Mouse (Mus musculus) layer of hippocampus, postnatal 10 days (tissue): ENCODE measurements around the gene Tubd1. TPM values are rescaled to one million over a fixed set of nuclear protein-coding genes. Genes with fewer than 3 reads are reported as not detected.

Experiments
- DNase-seq, 2 experiments: peaks; one replicate each; pipeline ENCODE4 v3.0.0; 2021; ENCODE audit warnings: low spot score in 2 of 2
- microRNA-seq, 2 experiments: library from miRNA; unstranded; fragments of <30 nt; microRNA quantifications; one replicate each; pipeline ENCODE4 v1.2.0; 2021
- total RNA-seq, 2 experiments: library from RNA; stranded (reverse); gene quantifications; 2 replicates each; pipeline ENCODE4 v1.2.3; 2021

Tubd1 gene
- total RNA-seq, 2 experiments from 2014 or later, result 6.4 to 7.2 TPM

DNA sequence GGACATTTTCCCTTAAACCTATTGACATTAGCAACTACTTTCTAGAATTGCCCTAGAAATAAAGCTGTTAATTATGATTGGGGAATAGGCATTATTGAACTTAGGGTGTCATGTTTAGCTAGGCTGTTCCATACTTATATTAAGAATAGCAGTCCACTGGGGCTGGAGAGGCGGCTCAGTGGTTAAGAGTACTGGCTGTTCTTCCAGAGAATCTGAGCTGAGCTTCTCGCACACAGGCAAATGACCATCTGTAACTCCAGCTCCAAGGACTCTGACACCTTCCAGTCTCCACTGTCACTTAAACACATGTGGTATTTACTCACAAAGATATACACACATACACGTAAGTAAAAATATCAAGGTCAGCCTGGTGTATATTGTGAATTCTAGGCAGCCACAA, 52.2 kb downstream of the Tubd1 start:
- DNase-seq, result no peak

DNA sequence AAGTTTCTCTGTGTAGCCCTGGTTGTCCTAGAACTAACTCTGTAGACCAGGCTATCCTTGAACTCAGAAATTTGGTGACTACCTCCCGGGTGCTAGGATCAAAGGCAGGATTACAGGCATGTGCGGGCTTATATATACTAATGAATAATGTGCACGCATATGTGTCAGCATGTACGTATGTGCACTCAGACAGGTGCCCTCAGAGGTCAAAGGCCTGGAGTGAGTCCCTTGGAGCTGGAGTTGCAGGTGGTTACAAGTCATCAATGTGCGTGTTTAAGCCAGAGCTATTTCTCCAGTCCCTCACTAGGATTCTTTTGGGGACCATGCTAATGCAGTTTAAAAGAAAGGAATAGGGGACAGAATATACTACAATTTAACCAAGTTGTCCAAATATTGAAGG, 53.4 kb downstream of the Tubd1 start:
- no peak for DNase-seq

DNA sequence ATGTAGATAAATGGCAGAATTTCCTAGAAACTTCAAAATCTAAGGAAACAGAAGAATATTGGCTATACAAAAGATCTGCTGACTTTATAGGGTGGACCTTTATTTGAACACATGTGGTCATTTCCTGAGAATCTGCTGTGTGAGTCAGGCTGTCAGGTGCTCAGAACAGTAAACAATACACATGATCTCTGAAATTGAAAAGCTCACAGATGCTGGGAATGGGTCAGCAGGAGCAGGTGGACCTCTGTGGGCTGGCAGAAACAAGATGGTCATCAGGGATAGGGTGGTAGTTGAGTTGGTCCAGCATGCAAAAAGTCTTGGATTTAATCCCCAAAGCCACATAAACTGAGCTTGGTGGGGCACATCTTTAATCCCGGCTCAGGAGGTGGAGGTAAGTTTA, 53.8 kb downstream of the Tubd1 start:
- DNase-seq, result no peak

DNA sequence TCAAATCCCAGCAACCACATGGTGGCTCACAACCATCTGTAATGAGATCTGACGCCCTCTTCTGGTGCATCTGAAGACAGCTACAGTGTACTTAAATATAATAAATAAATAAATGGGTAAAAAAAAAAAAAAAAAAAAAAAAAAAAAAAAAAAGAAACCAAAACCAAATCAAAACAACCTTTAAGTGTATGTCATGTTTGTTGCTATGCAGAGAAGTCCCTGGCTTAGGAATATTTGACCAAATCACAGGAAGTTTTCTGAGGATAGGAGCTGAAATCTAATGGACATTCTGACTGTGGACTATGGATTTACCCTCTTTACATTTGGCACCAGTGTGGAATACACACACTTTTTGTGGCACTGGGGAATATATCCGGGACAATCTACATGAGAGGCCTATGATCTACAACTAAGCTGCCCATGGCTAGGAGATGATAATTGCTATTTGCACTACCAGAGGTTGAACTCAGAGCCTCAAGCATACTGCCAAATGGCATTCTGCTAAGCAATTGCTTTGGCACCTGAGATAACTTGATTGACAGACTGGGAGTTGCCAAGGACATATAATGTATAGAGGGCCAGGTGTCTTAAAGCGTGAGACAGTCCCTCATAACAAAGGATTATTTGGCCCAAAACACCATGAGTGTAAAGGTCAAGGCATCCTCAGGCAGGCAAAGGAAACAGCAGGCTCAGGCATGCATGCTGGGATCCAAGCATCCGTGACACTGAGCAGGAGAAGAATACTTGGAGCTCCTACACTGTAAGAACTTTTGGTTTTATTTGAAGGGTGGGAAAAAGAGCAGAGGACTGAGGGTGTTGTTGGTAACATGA, 54.8 kb downstream of the Tubd1 start:
- no peak for DNase-seq

DNA sequence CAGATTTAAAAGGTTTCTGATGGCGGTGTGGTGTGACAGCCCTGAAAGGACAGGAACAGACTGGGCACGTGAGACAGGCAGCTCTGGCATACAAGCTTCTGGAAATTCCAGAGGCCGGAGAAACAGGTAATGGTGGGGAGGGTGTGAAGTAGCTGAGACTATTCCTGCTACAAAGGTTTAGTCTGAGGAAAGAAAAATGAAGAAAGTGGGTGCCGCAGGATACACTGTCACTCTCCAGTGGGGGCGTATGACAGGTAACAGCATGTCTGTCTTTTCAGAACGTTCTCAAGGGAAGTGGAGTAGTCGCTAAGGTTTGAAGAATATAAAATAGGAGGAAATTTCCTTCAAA, 55.4 kb downstream of the Tubd1 start:
- no peak for DNase-seq

DNA sequence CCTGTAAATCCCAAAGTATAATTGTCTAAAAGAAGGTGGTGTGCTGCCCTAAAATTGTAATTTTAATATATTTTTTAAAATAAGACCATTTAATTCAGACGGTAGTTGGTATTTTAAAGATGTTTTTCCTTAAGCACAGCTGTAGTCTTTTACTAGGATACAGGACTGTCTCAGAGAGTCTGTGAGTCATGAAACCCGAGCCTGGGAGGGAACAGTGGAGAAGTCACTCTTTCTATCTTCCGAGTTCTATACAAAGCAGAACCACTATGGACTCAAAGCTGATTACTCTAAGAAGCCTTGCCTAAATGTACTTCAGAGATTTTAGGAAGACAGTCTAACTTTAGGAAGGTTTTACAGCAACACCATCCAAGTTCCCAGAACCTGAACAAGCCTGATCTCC, 57.3 kb downstream of the Tubd1 start:
- DNase-seq, result no peak

DNA sequence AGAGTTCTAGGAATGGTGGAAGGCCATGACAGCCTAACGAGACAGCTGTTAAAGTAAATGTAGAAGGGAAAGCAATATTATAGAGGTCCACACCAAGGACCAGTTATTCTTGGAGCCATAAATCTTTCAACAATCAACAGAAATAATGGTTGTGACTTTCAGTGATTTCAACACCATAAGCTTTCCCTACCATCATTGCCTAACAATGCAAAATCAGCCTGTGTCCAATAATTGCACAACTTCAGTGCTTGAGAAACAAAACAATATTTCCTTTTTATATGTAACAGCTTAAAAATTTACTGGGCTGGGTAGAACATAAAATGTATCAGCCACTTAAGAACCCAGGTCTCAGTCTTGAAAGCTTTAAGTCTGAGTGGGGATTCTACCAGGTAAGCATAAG, 58.9 kb downstream of the Tubd1 start:
- no peak for DNase-seq

DNA sequence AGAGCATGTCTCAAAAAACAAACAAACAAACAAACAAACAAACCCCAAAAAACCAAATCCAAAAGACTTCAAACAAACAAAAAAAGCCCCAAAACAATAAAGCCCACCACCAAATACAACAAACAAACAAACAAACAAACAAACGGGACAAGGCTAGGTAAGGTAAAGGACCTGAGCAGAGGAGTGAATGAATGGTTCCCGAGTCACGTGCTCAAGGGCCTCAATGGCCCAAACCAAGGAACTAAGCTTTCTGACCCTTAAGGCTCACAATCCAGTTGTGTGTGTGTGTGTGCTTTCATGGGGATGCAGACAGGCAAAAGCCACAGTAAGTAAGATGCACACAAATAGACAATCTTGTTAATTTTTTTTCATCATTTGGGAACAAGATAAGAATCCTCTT, 59.5 kb downstream of the Tubd1 start:
- DNase-seq, result no peak

DNA sequence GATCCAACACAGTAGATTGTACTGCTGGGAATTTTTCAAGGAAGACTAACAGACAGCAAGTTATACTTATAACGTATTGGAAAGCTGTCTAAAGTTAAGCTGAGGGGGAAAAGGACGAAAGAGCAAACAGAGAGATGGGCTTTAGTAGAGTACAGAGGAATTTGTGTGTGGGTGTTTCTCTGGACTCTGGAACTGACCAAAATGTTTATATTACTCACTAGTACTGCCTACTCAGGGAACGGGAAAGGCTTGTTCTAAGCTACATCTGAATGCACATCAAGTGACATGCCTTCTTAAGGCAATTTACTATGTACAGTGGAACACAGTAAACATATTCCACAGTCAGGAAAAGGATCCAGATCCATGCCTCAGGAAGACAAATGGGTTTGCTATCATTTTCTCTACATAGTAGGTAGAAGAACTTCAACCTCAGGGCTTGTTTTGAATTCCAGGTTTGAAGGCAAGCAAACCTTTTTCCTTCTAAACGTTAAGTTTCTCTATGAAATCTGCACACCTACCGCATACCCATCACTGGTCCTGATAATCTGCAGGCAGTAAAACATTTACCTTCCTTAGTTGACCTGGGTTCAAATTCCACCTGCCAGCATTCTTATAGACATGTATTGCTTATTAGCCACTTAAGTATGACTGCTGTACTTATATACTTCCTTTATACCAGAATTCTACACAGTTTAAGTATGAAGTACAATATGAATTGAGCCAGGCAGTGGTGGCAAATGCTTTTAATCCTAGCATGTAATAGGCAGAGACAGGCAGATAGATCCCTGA, 60.1 kb downstream of the Tubd1 start:
- no peak for DNase-seq

DNA sequence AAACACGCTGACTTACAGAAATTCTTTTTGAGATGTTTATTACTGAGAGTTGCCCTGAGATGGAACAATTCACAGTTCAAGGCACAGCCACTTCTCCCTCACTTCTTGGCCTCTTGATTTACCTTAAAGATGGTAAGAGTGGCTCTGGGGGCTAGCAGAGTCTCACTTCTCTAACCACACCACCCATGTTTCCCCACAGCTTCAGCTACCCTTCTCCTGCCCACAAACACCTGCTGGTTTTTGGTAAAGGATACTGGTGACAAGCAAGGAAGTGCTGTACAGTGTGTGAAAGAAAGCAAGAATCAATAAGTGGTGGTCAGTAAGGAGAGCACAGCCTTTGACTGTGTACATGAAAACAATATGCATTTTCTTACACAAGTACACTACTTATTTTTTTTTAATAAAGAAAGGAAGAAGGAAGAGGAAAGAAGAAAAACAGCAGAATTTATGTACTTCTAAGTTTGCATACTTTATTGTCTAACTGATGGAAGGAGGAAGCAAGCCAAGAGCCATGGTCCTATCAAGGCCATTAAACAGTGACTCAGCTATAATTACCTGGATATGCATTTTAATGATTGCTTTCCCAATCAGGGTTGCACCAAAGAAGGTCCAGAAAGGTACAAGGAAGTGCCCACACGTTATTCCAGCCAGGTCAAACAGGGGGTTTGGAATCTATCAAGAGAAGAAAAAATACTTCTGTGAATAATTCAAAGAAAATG, 62.0 kb downstream of the Tubd1 start:
- no peak for DNase-seq

DNA sequence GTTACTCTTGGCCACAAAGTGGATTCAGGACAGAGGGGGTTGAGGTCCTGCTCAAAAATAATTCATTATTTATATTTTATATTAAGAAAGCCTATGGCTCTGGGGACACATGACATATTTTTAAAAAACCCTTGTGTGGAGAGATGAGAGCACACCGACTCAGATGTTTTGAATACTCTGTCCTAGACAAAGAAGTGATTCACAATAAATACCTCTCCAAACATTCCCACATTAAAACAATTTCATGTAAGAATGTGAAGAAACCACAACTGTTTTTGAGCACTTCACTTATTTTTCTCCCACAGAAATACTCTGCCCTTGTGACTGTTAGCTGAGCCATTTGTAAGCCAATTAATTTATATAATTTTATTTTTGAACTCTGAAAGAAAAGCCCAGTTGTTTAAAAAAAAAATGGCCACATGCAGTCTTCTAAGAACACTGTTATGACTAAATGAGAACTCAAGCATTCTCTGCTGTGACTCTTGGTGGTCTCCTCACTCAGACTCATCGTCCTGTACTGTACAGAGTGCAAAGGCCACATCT, 63.1 kb downstream of the Tubd1 start:
- no peak for DNase-seq

DNA sequence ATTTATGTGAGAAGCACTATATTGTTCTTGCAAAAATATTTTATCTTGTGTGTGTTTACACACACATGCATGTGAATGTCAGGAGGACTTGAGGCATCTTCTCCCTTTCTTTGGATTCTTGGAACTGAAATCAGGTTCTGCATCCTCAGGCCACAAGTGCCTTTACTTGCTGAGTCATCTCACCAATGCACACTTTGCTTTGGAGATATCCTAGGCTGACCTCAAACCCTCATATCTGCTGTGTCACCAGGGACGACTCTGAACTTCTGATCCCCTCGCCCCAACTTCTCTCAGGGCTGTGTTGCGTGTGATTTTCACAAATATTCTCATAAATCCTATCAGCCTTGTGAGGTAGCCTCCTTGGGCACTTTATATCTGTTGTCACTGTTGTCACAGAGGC, 65.4 kb downstream of the Tubd1 start:
- no peak for DNase-seq

DNA sequence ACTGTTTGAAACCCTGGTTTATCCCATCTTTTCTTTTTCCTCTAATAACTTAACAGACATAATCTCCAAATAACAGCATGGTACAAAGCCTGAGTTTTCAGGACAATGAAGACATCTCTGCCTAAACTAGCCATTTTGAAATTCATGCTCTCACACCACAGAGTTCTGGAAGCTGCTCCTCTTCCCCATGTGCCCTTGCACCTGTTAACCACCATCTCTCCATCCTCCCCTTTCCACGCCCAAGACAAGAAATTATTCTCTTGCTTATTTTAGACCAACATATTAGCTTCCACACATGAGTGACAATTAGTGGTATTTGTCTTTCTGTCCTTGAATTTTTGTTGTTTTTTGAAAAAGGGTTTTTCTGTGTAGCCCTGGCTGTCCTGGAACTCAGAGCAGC, 67.2 kb downstream of the Tubd1 start:
- DNase-seq, result no peak

DNA sequence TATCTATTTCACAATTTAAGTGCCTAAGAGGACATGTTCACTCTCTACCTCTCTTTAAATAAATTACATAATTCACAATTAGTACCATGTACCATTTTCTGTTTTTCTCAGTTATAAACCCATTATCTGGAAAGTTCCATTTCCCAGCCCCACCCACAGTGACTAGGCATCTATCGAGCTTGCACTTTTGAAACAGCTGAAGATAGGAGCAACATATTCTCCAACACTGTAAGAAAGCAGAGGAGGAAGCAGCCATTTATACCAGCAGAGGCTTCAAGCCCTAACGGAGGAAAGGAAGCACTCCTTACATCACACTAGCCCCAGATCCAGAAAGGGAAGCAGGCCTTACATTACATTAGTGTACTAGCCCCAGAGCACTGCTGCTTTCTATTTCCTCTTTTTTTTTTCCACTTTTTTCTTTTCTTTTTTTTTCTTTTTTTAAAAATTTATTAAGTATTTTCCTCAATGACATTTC, 69.3 kb downstream of the Tubd1 start:
- DNase-seq, result no peak

DNA sequence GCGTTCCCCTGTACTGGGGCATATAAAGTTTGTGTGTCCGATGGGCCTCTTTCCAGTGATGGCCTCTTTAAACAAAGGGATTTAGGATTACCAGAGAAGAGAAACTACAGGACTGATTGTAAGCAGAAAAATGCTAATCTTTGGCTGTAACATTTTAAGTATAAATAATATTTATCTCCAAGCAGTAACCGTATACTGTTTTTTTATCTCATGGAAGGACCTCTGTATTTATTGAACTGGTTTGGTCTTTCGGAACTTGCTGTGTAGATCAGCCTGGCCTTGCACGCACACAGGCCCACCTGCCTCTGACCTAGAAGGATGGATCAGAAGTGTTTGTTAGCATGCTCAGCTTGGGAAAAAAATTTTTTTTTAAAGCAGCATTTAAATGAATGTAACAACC, 69.8 kb downstream of the Tubd1 start:
- DNase-seq, result no peak

Small RNA genes lying within 50 kb of the gene (microRNA-seq; reads per million reads assigned to microRNA genes)
- 485 to 1,454 reads per million in 2 experiments for gene Mir21a

Other genes starting within 250 kb of the Tubd1 start
- gene Med13, start 187.4 kb upstream of the Tubd1 start, total RNA-seq, result 10 to 100 TPM; 55.5 to 60.9 TPM
- gene Rnft1, start 60.3 kb upstream of the Tubd1 start, total RNA-seq, result 10 to 100 TPM; 19.9 to 21.1 TPM
- 10 to 100 TPM; 49.8 to 52.9 TPM for gene Rps6kb1, start 186 bp upstream of the Tubd1 start, total RNA-seq
- 100 to 1,000 TPM; 138 to 155 TPM for gene Vmp1, start 138.8 kb downstream of the Tubd1 start, total RNA-seq
- gene Ptrh2, start 139.0 kb downstream of the Tubd1 start, total RNA-seq, result 10 to 100 TPM; 11.3 to 11.6 TPM
- gene Cltc, start 212.6 kb downstream of the Tubd1 start, total RNA-seq, result 100 to 1,000 TPM; 465 to 466 TPM